ENCODE assay signal across 27 mouse cellular contexts in genomic region chr6:118705840-118706239, GRCm38 (mm10).
A peak's percentile ranks its signal among the peaks of the same experiment; 100 is the strongest.
DNase-seq lines count a peak whose midpoint lies in the region; ATAC-seq lines count a peak whose summit lies in the region.
"Had no signal": no experiment of that assay in that cellular context is flagged by ENCODE, and none has a peak within 500 bp of the region (broad histone marks: within the 10 kb centered on the region; RNA-seq: fewer than 3 reads in every experiment).

No protein-coding gene starts in this region.

- DNase-seq in hindbrain, embryonic 10.5 days (ENCODE audit: low spot score) = no peak
- peak; percentile 81 for DNase-seq in cerebellum, adult 11 months
- peak; percentile 94 for DNase-seq in cerebellum, adult 9-10 months
- peak; percentile 76 to 87 for DNase-seq in cerebellum, postnatal 36 days
- DNase-seq in embryonic facial prominence, embryonic 10.5 days (ENCODE audit: low spot score) = no peak
- no peak for DNase-seq in layer of hippocampus, postnatal 14 days (ENCODE audit: low spot score in 2 of 2)
- DNase-seq: adrenal gland, postnatal 10 days; gastrocnemius, adult 2 months; gastrocnemius, postnatal 36 days; heart, adult 18-20 months; heart, postnatal 4 days; kidney, adult 2 months; kidney, postnatal 36 days; left cerebral cortex, postnatal 4 days; liver, postnatal 0 days; lung, postnatal 36 days; right cerebral cortex, postnatal 25 days; thymus, postnatal 25 days had no signal

- H3K36me3 ChIP-seq in hindbrain, embryonic 16.5 days (ENCODE audit: control insufficient read depth, insufficient read depth, low read length) = no peaks in the 10 kb centered on the region; the same call in 1 of the 2 replicates
- no peaks in the 10 kb centered on the region for H3K36me3 ChIP-seq in hindbrain, embryonic 10.5 days
- no peaks in the 10 kb centered on the region for H3K36me3 ChIP-seq in embryonic facial prominence, embryonic 10.5 days (replicated peaks)
- H3K36me3 ChIP-seq: forebrain, embryonic 15.5 days; G1E; intestine, embryonic 15.5 days; liver, embryonic 12.5 days; midbrain, embryonic 12.5 days had no signal

- H3K4me3 ChIP-seq in hindbrain, embryonic 16.5 days (ENCODE audit: low read length) = no peak overlapping the region
- H3K4me3 ChIP-seq in hindbrain, embryonic 10.5 days = no peak overlapping the region
- no peak overlapping the region for H3K4me3 ChIP-seq in embryonic facial prominence, embryonic 10.5 days
- H3K4me3 ChIP-seq: forebrain, embryonic 15.5 days; gastrocnemius, adult 2 months; hindbrain, embryonic 15.5 days; intestine, embryonic 15.5 days; layer of hippocampus, adult 2 months; liver, embryonic 12.5 days; midbrain, embryonic 12.5 days had no signal

- H3K27me3 ChIP-seq in hindbrain, embryonic 16.5 days (replicated peaks; ENCODE audit: control insufficient read depth, insufficient read depth, low read length) = no peaks in the 10 kb centered on the region
- H3K27me3 ChIP-seq in hindbrain, embryonic 10.5 days (ENCODE audit: insufficient read depth, poor library complexity, severe bottlenecking) = no peaks in the 10 kb centered on the region
- no peaks in the 10 kb centered on the region for H3K27me3 ChIP-seq in embryonic facial prominence, embryonic 10.5 days (replicated peaks; ENCODE audit: low read depth, poor library complexity, severe bottlenecking)
- H3K27me3 ChIP-seq: forebrain, embryonic 15.5 days; hindbrain, embryonic 15.5 days; intestine, embryonic 15.5 days; midbrain, embryonic 12.5 days had no signal

- no peaks in the 10 kb centered on the region for H3K9me3 ChIP-seq in hindbrain, embryonic 16.5 days (ENCODE audit: control insufficient read depth, low read length)
- no peaks in the 10 kb centered on the region for H3K9me3 ChIP-seq in hindbrain, embryonic 10.5 days
- H3K9me3 ChIP-seq in embryonic facial prominence, embryonic 10.5 days = no peaks in the 10 kb centered on the region
- H3K9me3 ChIP-seq: forebrain, embryonic 15.5 days; hindbrain, embryonic 15.5 days; intestine, embryonic 15.5 days; liver, embryonic 12.5 days; midbrain, embryonic 12.5 days had no signal

- no peak overlapping the region for H3K9ac ChIP-seq in hindbrain, embryonic 16.5 days (ENCODE audit: low read depth, low read length)
- H3K9ac ChIP-seq: forebrain, embryonic 15.5 days; hindbrain, embryonic 15.5 days; intestine, embryonic 15.5 days; liver, embryonic 12.5 days; liver, postnatal 0 days; midbrain, embryonic 12.5 days had no signal

- H3K4me1 ChIP-seq in hindbrain, embryonic 16.5 days (ENCODE audit: control insufficient read depth, insufficient read depth, low read depth, low read length) = peaks cover 6% of the 10 kb centered on the region; the same call in 1 of the 2 replicates
- H3K4me1 ChIP-seq in hindbrain, embryonic 10.5 days (replicated peaks) = 0 out of 2 replicates have a peak, but pooled peaks cover 3% of the 10 kb centered on the region
- H3K4me1 ChIP-seq in embryonic facial prominence, embryonic 10.5 days = 0 out of 2 replicates have a peak, but pooled peaks cover 2% of the 10 kb centered on the region
- H3K4me1 ChIP-seq: intestine, embryonic 15.5 days; liver, embryonic 12.5 days; midbrain, embryonic 12.5 days had no signal

- WGBS in hindbrain, embryonic 16.5 days = 81% methylated on average over 7 of the region's 7 CpGs
- 94% methylated on average over 7 of the region's 7 CpGs for WGBS in hindbrain, embryonic 10.5 days
- 88% methylated on average over 7 of the region's 7 CpGs for WGBS in embryonic facial prominence, embryonic 10.5 days

- H3K4me2 ChIP-seq in hindbrain, embryonic 16.5 days (ENCODE audit: low read length) = no peak overlapping the region
- H3K4me2 ChIP-seq: forebrain, embryonic 15.5 days; heart, embryonic 11.5 days; hindbrain, embryonic 15.5 days; intestine, embryonic 15.5 days; liver, embryonic 12.5 days; midbrain, embryonic 12.5 days had no signal

- H3K27ac ChIP-seq in hindbrain, embryonic 16.5 days (ENCODE audit: low read depth, low read length) = no peak overlapping the region
- no peak overlapping the region for H3K27ac ChIP-seq in hindbrain, embryonic 10.5 days
- H3K27ac ChIP-seq in embryonic facial prominence, embryonic 10.5 days (replicated peaks) = no peak overlapping the region
- H3K27ac ChIP-seq: forebrain, embryonic 15.5 days; gastrocnemius, adult 2 months; hindbrain, embryonic 15.5 days; intestine, embryonic 15.5 days; layer of hippocampus, adult 2 months; liver, embryonic 12.5 days; midbrain, embryonic 12.5 days had no signal

- 0 out of 2 replicates have a peak, but pooled peaks have one; percentile 38 for ATAC-seq in hindbrain, embryonic 16.5 days
- ATAC-seq: forebrain, embryonic 15.5 days; intestine, embryonic 15.5 days; liver, embryonic 12.5 days; liver, postnatal 0 days had no signal

Comparison
In these comparisons a context has a peak if more than half of its experiments do, and no peak if none do; other contexts are left out.
1. DNase-seq: peak in cerebellum, adult 11 months (single experiment), cerebellum, adult 9-10 months (single experiment) and cerebellum, postnatal 36 days (2 of 2); none in hindbrain, embryonic 10.5 days (single experiment), embryonic facial prominence, embryonic 10.5 days (single experiment) and layer of hippocampus, postnatal 14 days (0 of 2).